In genomic region chr19:9095111-9095510, GRCm38 (mm10) we compare ENCODE assay signal across 23 mouse cellular contexts. TPM values are rescaled to one million over a fixed set of nuclear protein-coding genes. Genes with fewer than 3 reads are reported as not detected.
"Had no signal": no experiment of that assay in that cellular context is flagged by ENCODE, and none has a peak within 500 bp of the region (broad histone marks: within the 10 kb centered on the region; RNA-seq: fewer than 3 reads in every experiment).

No protein-coding gene starts in this region.

- H3K4me3 ChIP-seq: lung, embryonic 15.5 days; midbrain, embryonic 12.5 days; myocyte; neural tube, embryonic 13.5 days; neural tube, embryonic 15.5 days had no signal

- H3K9ac ChIP-seq: liver, embryonic 14.5 days; lung, embryonic 15.5 days; midbrain, embryonic 12.5 days; neural tube, embryonic 13.5 days; neural tube, embryonic 15.5 days had no signal

- H3K27me3 ChIP-seq: lung, embryonic 15.5 days; midbrain, embryonic 12.5 days; neural tube, embryonic 13.5 days; neural tube, embryonic 15.5 days had no signal

- H3K9me3 ChIP-seq: lung, embryonic 15.5 days; midbrain, embryonic 12.5 days; neural tube, embryonic 13.5 days; neural tube, embryonic 15.5 days had no signal

- DNase-seq: lung, adult 18-20 months; lung, postnatal 10 days; lung, postnatal 4 days; midbrain, embryonic 14.5 days; retina, postnatal 1 day; right cerebral cortex, adult 18-20 months; right cerebral cortex, postnatal 25 days; right cerebral cortex, postnatal 4 days; spleen, adult 18-20 months; thymus, adult 18-20 months; thymus, postnatal 14 days; thymus, postnatal 36 days had no signal

- H3K4me1 ChIP-seq: midbrain, embryonic 12.5 days; neural tube, embryonic 13.5 days; neural tube, embryonic 15.5 days had no signal

- H3K36me3 ChIP-seq: lung, embryonic 15.5 days; midbrain, embryonic 12.5 days; neural tube, embryonic 13.5 days; neural tube, embryonic 15.5 days had no signal

- ATAC-seq: midbrain, embryonic 16.5 days had no signal

- H3K27ac ChIP-seq: liver, embryonic 14.5 days; lung, embryonic 15.5 days; midbrain, embryonic 12.5 days; neural tube, embryonic 13.5 days; neural tube, embryonic 15.5 days had no signal

- H3K4me2 ChIP-seq: lung, embryonic 15.5 days; midbrain, embryonic 12.5 days; neural tube, embryonic 13.5 days; neural tube, embryonic 15.5 days had no signal

RNA-seq across cellular contexts. Expression of gene Scgb1a1, which starts 7.4 kb away (rescaled TPM):
- total RNA-seq: megakaryocyte-erythroid progenitor cell, adult 5-6 weeks had no signal
- polyA plus RNA-seq: liver, embryonic 14.5 days; liver, embryonic 16.5 days; midbrain, embryonic 12.5 days; midbrain, embryonic 14.5 days; midbrain, embryonic 16.5 days; myocyte; neural tube, embryonic 11.5 days; neural tube, embryonic 13.5 days; neural tube, embryonic 15.5 days; stomach, embryonic 14.5 days had no signal
